Mouse (Mus musculus) lung, embryonic 14.5 days (tissue): ENCODE data around the gene Pycard. TPM values are rescaled to one million over a fixed set of nuclear protein-coding genes. Genes with fewer than 3 reads are reported as not detected.
A peak's percentile ranks its signal among the peaks of the same experiment; 100 is the strongest.

Source experiments
- ATAC-seq: fragments of 200-750 bp; cut with Nextera tagmentation; 2 replicates; pipeline ENCODE4 v1.8.0; 2017; ENCODE audit warnings: mild to moderate bottlenecking, moderate TSS enrichment, moderate library complexity; ENCODE audit not compliant: insufficient read depth
- DNase-seq: peaks from one replicate; pipeline ENCODE4 v3.0.0-alpha.2; 2015
- H3K27ac ChIP-seq: fragments of 300-500 bp; sonication (generic); 2 replicates; pipeline ENCODE4 v1.5.1; 2014; ENCODE audit warnings: low read depth, mild to moderate bottlenecking, moderate library complexity
- H3K27me3 ChIP-seq: fragments of 300-500 bp; sonication (generic); 2 replicates; pipeline ENCODE4 v1.6.1; 2014; ENCODE audit warnings: low read length, control low read depth; ENCODE audit not compliant: insufficient read depth
- H3K36me3 ChIP-seq: fragments of 300-500 bp; sonication (generic); 2 replicates; pipeline ENCODE4 v1.6.1; 2014; ENCODE audit warnings: control low read depth; ENCODE audit not compliant: insufficient read depth
- H3K4me1 ChIP-seq: fragments of 300-500 bp; sonication (generic); 2 replicates; pipeline ENCODE4 v1.6.1; 2014; ENCODE audit warnings: antibody characterized with exemption, control low read depth; ENCODE audit not compliant: insufficient read depth
- H3K4me2 ChIP-seq: fragments of 300-500 bp; sonication (generic); 2 replicates; pipeline ENCODE4 v1.6.1; 2014; ENCODE audit warnings: mild to moderate bottlenecking
- H3K4me3 ChIP-seq: fragments of 300-500 bp; sonication (generic); 2 replicates; pipeline ENCODE4 v1.5.1; 2014; ENCODE audit warnings: low read depth, low read length
- H3K9ac ChIP-seq: fragments of 300-500 bp; sonication (generic); 2 replicates; pipeline ENCODE4 v1.6.1; 2014
- H3K9me3 ChIP-seq: fragments of 300-500 bp; sonication (generic); 2 replicates; pipeline ENCODE4 v1.6.1; 2016; ENCODE audit warnings: low read depth, low read length, control low read depth
- CTCF ChIP-seq: IDR thresholded peaks from 2 replicates; pipeline ENCODE4 v1.5.1; 2016; ENCODE audit warnings: antibody characterized with exemption, low read depth
- WGBS: fragments of 180-500 bp; shearing (Covaris S2); extraction: QIAGEN DNeasy Blood & Tissue Kit; methylation state at CpG from one replicate; pipeline ENCODE4 v1.1.7; 2014; 5-methylcytosine and 5-hydroxymethylcytosine counted together
- polyA plus RNA-seq: library from polyadenylated mRNA; unstranded; fragments of >200 nt; fragmentation: Nextera tagmentation; extraction: Ambion mirVana; gene quantifications from 2 replicates; pipeline ENCODE4 v1.2.1, GENCODE M21; 2014

The Pycard gene
- polyA plus RNA-seq, 1 experiment from 2014 or later, result 22.1 TPM

DNA sequence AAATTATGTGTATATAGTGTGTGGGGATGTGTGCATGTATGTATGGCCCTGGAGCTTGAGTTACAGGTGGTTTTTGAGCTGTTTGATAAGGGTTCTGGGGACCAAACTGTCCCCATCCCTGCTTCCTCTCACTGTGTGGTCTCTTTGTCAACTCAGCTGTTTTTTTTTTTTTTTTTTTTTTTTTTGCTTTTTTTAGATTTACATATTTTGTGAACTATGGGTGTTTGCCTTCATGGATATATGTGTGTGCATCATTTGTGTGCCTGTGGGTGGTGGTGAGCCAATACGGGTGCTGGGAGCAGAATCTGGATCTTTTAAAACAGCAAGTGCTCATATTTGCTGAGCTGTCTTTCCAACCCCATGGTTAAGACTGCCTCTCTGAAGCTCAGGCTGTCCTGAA is 4.8 kb downstream of the Pycard start:
- Histone ChIP-seq H3K27me3 (no peaks in the 10 kb centered on the region), H3K4me1 (peaks cover 4% of the 10 kb centered on the region; the same call in 1 of the 2 replicates), H3K9me3 (no peaks in the 10 kb centered on the region), H3K27ac (no peak overlapping the region), H3K4me2 (no peak overlapping the region), H3K36me3 (peaks cover 79% of the 10 kb centered on the region), H3K9ac (no peak overlapping the region), H3K4me3 (no peak overlapping the region)
- 85% methylated on average over 1 of the region's 1 CpGs for WGBS
- no peak for DNase-seq
- no peak for TF ChIP-seq CTCF
- ATAC-seq, result no peak

DNA sequence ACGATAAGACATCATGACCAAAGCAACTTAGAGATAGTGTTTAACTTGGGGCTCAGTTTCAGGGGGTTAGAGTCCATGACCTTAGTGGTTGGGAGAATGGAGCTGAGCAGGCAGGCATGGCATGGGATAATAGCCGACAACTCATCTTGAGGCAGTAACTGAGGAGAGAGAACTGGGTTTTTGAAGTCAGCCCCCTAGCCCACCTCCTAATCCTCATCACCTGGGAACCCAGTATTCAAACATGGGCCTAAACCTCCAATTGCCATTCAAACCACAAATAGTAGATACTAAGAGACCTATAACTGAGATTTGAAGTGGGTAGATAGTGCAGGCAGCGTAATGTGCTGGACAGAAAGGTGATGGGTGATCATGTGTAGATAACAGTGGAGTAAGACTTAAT is 13.1 kb downstream of the Pycard start:
- no peaks in the 10 kb centered on the region for H3K9me3 ChIP-seq
- H3K4me1 ChIP-seq, result no peaks in the 10 kb centered on the region
- no peaks in the 10 kb centered on the region for H3K27me3 ChIP-seq
- no peak overlapping the region for H3K4me2 ChIP-seq
- H3K36me3 ChIP-seq, result peaks cover 100% of the 10 kb centered on the region
- no peak overlapping the region for H3K9ac ChIP-seq
- no peak overlapping the region for H3K4me3 ChIP-seq
- ATAC-seq (no peak), DNase-seq (no peak)
- TF ChIP-seq CTCF, result no peak
- WGBS, result 88% methylated on average over 3 of the region's 3 CpGs
- no peak overlapping the region for H3K27ac ChIP-seq

DNA sequence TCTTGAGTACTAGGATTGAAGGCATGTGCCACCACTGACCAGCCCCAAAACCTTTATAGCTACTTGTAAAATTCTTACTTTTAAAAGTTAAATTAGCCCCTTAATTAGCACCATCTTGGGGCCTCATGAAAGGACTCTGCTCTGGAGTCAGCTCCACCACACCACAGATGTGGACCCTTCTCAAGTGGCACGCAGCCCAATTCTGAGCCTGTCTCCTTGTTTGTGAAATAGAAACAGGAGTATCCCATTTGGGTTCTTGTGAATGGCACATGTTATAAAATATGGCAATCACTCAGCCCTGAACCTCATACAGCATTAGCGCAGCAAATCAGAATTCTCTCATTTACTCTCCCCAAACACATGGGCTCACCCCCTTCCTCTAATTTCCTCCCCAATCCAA is 14.8 kb downstream of the Pycard start:
- Histone ChIP-seq H3K27ac (no peak overlapping the region), H3K4me1 (no peaks in the 10 kb centered on the region), H3K27me3 (no peaks in the 10 kb centered on the region), H3K9me3 (no peaks in the 10 kb centered on the region), H3K4me3 (no peak overlapping the region), H3K4me2 (no peak overlapping the region), H3K36me3 (peaks cover 100% of the 10 kb centered on the region), H3K9ac (no peak overlapping the region)
- WGBS, result 97% methylated on average over 2 of the region's 2 CpGs
- ATAC-seq (no peak), DNase-seq (no peak)
- no peak for TF ChIP-seq CTCF

DNA sequence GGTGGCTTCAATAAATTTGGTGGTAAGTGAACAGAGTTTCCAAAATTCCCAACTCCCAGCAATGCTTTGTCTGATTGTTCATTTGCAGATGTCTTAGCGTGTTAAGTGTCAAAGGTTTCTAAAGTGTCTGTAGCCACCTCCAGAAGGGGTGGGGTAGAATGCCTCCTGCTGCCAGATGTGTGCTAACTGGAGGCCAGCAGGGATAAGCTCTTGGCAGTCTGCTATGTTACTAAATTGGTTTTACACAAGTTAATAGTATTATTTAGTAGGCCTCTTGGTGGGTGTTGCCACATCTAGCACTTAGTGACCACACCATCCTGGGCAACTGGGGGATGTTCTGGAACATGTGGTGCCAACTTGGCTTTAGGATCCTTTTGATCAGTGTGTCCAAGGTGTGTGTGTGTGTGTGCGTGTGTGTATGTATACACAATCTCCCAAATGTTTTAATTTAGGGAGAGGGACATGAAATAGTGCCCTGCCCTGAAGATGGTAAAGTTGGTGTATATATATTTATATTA is 19.2 kb downstream of the Pycard start:
- Histone ChIP-seq H3K36me3 (peaks cover 99% of the 10 kb centered on the region), H3K4me3 (no peak overlapping the region), H3K4me1 (no peaks in the 10 kb centered on the region), H3K27ac (no peak overlapping the region), H3K4me2 (no peak overlapping the region), H3K27me3 (no peaks in the 10 kb centered on the region), H3K9me3 (no peaks in the 10 kb centered on the region), H3K9ac (no peak overlapping the region)
- ATAC-seq (no peak), DNase-seq (no peak)
- WGBS, result 85% methylated on average over 2 of the region's 2 CpGs
- no peak for TF ChIP-seq CTCF

DNA sequence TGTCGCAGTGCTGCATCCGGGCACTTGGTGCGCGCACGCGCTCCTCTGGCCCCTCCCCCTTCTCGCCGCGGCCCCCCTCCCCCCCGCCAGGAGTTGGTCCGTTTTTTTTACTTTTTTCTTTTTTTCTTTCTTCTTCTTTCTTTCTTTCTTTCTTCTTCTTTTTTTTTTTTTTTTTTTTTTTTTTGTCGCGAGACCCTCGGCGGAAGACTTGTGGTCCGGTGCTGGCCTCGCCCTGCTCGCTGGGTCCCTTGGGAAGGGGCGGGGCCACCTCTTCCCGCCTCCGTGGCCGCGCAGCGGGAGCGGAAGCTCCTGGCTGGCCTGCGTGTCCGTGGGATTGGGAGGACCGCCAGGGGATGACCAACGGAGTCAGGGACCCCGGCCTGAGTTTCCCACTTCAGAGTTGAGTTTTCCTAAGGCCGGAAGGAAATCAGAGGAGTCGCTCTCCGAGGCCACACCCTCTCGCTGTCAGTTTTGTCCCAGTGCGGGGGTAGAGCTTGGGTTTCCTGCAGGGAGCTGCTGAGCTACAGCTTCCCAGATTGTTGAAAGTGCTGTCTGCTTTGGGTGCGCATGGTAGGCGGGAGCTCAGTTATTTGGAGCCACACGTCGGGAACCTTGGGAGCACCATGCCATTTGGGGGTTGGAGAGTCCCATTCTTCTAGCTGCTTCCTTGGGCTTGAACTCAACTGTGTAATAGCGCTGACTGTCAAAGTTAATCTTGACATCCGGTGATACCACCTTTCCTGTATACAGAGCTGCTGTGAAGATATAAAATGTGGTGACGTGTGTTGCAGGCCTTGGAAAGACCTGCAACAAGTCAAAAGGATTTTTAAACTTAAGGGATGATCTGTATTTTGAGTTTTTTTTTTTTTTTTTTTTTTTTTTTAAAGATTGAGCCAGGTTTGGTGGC is 25.5 kb downstream of the Pycard start:
- under 1% methylated on average over 42 of the region's 42 CpGs for WGBS

DNA sequence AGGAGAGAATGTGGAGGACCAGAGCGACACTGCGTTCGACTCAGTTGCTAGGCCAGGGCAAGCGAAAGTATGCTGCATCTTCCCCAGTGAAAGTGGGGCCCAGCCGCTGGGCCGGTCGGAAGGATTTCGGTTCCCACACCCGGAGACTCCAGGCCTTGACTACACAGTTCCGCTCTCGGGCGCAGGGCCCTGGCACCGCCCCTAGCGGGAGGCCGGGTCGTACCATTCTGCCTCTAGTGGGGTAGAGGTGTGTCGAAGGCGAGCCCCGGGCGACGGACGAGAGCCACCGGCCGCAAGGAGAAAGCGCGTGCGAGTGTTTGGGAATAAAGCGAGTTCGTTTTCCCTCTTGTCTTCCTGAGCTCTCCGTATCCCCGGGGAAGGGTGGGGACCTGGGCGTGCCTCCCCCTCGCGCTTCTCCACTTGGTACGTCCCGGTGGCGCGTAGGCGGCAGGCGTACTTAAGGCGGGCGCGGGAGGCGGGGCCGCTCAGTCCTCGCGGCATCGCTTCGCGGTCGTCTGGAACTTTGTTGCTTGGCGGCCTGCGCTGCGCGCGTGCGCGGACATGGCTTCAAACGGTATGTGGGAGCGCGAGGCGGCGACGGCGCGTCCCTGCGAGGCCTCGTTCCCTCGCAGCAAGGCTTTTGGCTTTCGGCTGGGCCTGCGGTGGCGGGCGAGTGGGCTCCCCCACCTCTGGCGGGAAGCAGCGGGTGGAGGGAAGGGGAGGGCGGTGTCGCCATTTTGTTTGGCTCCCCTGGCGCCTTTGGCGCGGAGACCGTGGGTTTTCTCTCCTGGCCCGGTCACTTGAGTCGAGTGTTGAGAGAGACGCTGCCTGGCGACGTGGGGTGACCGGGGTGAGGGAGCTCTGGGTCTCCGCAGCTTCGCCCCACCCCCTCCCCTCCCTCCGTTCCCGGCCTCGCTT is 26.4 kb downstream of the Pycard start, which contains the start of gene Fus:
Gene Fus, plus strand, starts transcription at position 454 of the 918 bp plus-strand sequence.
- Histone ChIP-seq H3K27me3 (no peaks in the 10 kb centered on the region), H3K9me3 (no peaks in the 10 kb centered on the region), H3K9ac (peak within 1 kb of the TSS; percentile 99), H3K4me2 (peak within 1 kb of the TSS; percentile 87), H3K27ac (peak within 1 kb of the TSS; percentile 99), H3K4me1 (peaks cover 7% of the 10 kb centered on the region; the same call in 1 of the 2 replicates), H3K36me3 (peaks cover 29% of the 10 kb centered on the region), H3K4me3 (peak within 1 kb of the TSS; percentile 96)
- peak; percentile 96 for DNase-seq
- WGBS, result under 1% methylated on average over 83 of the region's 92 CpGs
- peak; percentile 95 for ATAC-seq
- TF ChIP-seq CTCF, result peak; percentile 42

More for the DNA sequence above, 25.5 kb downstream of the Pycard start:
- Histone ChIP-seq H3K9me3 (no peaks in the 10 kb centered on the region), H3K4me2 (peak overlapping the region; percentile 87), H3K9ac (peak overlapping the region; percentile 99), H3K27ac (peak overlapping the region; percentile 99), H3K27me3 (no peaks in the 10 kb centered on the region), H3K4me1 (peaks cover 7% of the 10 kb centered on the region; the same call in 1 of the 2 replicates), H3K4me3 (peak overlapping the region; percentile 96), H3K36me3 (peaks cover 39% of the 10 kb centered on the region)
- no peak for TF ChIP-seq CTCF
- peak; percentile 43; the same call in 1 of the 2 replicates for ATAC-seq
- peak; percentile 86 for DNase-seq
